Mouse (Mus musculus): Measurements from ENCODE around the gene Mybpc2. TPM values are rescaled to one million over a fixed set of nuclear protein-coding genes. Genes with fewer than 3 reads are reported as not detected.
A peak's percentile ranks its signal among the peaks of the same experiment; 100 is the strongest.

Gene Mybpc2
- polyA plus RNA-seq, 1 experiment = not detected

- peaks cover 7% of the 10 kb centered on the region for H3K4me1 ChIP-seq (ENCODE audit: control insufficient read depth, insufficient read depth, low read length)
- H3K4me3 ChIP-seq (ENCODE audit: insufficient read depth, low read length) = peak overlapping the region; percentile 68
- TF ChIP-seq POLR2A (IDR thresholded peaks at IDR 0.05; ENCODE audit: borderline replicate concordance, low read depth, low read length) = no peak
- TF ChIP-seq CTCF (IDR thresholded peaks at IDR 0.05; ENCODE audit: low read depth, low read length) = peak; percentile 87
- peak overlapping the region; percentile 54 for H3K27ac ChIP-seq (ENCODE audit: insufficient read depth, low read depth, low read length)
These were observed 3.3 kb upstream of the Mybpc2 start for GRCm38 (mm10) chr7:44527483-44528398.

- no peak overlapping the region for H3K4me3 ChIP-seq (ENCODE audit: insufficient read depth, low read length)
- no peak overlapping the region for H3K27ac ChIP-seq (ENCODE audit: insufficient read depth, low read depth, low read length)
- H3K4me1 ChIP-seq (ENCODE audit: control insufficient read depth, insufficient read depth, low read length) = peaks cover 7% of the 10 kb centered on the region
- TF ChIP-seq CTCF (IDR thresholded peaks at IDR 0.05; ENCODE audit: low read depth, low read length) (no peak), POLR2A (IDR thresholded peaks at IDR 0.05; ENCODE audit: borderline replicate concordance, low read depth, low read length) (no peak)
These were observed 2.1 kb upstream of the Mybpc2 start for GRCm38 (mm10) chr7:44526414-44527154.

GRCm38 (mm10) chr7:44525126-44525832, 823 bp upstream of the Mybpc2 start:
- Histone ChIP-seq H3K27ac (ENCODE audit: insufficient read depth, low read depth, low read length) (no peak overlapping the region), H3K4me3 (ENCODE audit: insufficient read depth, low read length) (no peak overlapping the region), H3K4me1 (ENCODE audit: control insufficient read depth, insufficient read depth, low read length) (peaks cover 7% of the 10 kb centered on the region)
- no peak for TF ChIP-seq CTCF (IDR thresholded peaks at IDR 0.05; ENCODE audit: low read depth, low read length)

- H3K4me1 ChIP-seq (ENCODE audit: control insufficient read depth, insufficient read depth, low read length) = peaks cover under 1% of the 10 kb centered on the region
- TF ChIP-seq POLR2A (IDR thresholded peaks at IDR 0.05; ENCODE audit: borderline replicate concordance, low read depth, low read length) (no peak), CTCF (IDR thresholded peaks at IDR 0.05; ENCODE audit: low read depth, low read length) (no peak)
These were observed 1.4 kb downstream of the Mybpc2 start for GRCm38 (mm10) chr7:44523056-44523455.

GRCm38 (mm10) chr7:44521710-44522109, 2.7 kb downstream of the Mybpc2 start:
- no peaks in the 10 kb centered on the region for H3K4me1 ChIP-seq (ENCODE audit: control insufficient read depth, insufficient read depth, low read length)
- no peak overlapping the region for H3K27ac ChIP-seq (ENCODE audit: insufficient read depth, low read depth, low read length)
- no peak for TF ChIP-seq POLR2A (IDR thresholded peaks at IDR 0.05; ENCODE audit: borderline replicate concordance, low read depth, low read length)
- TF ChIP-seq CTCF (IDR thresholded peaks at IDR 0.05; ENCODE audit: low read depth, low read length) = no peak
- no peak overlapping the region for H3K4me3 ChIP-seq (ENCODE audit: insufficient read depth, low read length)

More at GRCm38 (mm10) chr7:44523056-44523455, 1.4 kb downstream of the Mybpc2 start:
- Histone ChIP-seq H3K4me3 (ENCODE audit: insufficient read depth, low read length) (no peak overlapping the region), H3K27ac (ENCODE audit: insufficient read depth, low read depth, low read length) (no peak overlapping the region)

- H3K4me3 ChIP-seq (ENCODE audit: insufficient read depth, low read length) = no peak overlapping the region
- no peak for TF ChIP-seq POLR2A (IDR thresholded peaks at IDR 0.05; ENCODE audit: borderline replicate concordance, low read depth, low read length)
- H3K27ac ChIP-seq (ENCODE audit: insufficient read depth, low read depth, low read length) = no peak overlapping the region
- H3K4me1 ChIP-seq (ENCODE audit: control insufficient read depth, insufficient read depth, low read length) = no peaks in the 10 kb centered on the region
These were observed 3.5 kb downstream of the Mybpc2 start for GRCm38 (mm10) chr7:44520990-44521389.

GRCm38 (mm10) chr7:44519240-44519913, 5.1 kb downstream of the Mybpc2 start:
- TF ChIP-seq CTCF (IDR thresholded peaks at IDR 0.05; ENCODE audit: low read depth, low read length) = no peak
- TF ChIP-seq POLR2A (IDR thresholded peaks at IDR 0.05; ENCODE audit: borderline replicate concordance, low read depth, low read length) = no peak
- Histone ChIP-seq H3K4me1 (ENCODE audit: control insufficient read depth, insufficient read depth, low read length) (no peaks in the 10 kb centered on the region), H3K4me3 (ENCODE audit: insufficient read depth, low read length) (no peak overlapping the region), H3K27ac (ENCODE audit: insufficient read depth, low read depth, low read length) (no peak overlapping the region)

GRCm38 (mm10) chr7:44507491-44507890, 17.0 kb downstream of the Mybpc2 start:
- no peaks in the 10 kb centered on the region for H3K4me1 ChIP-seq (ENCODE audit: control insufficient read depth, insufficient read depth, low read length)
- H3K4me3 ChIP-seq (ENCODE audit: insufficient read depth, low read length) = no peak overlapping the region
- no peak for TF ChIP-seq CTCF (IDR thresholded peaks at IDR 0.05; ENCODE audit: low read depth, low read length)
- TF ChIP-seq POLR2A (IDR thresholded peaks at IDR 0.05; ENCODE audit: borderline replicate concordance, low read depth, low read length) = no peak
- H3K27ac ChIP-seq (ENCODE audit: insufficient read depth, low read depth, low read length) = no peak overlapping the region

GRCm38 (mm10) chr7:44501563-44502115, 22.8 kb downstream of the Mybpc2 start:
- no peak overlapping the region for H3K27ac ChIP-seq (ENCODE audit: insufficient read depth, low read depth, low read length)
- TF ChIP-seq POLR2A (IDR thresholded peaks at IDR 0.05; ENCODE audit: borderline replicate concordance, low read depth, low read length) (no peak), CTCF (IDR thresholded peaks at IDR 0.05; ENCODE audit: low read depth, low read length) (peak; percentile 72)
- peaks cover 5% of the 10 kb centered on the region for H3K4me1 ChIP-seq (ENCODE audit: control insufficient read depth, insufficient read depth, low read length)
- H3K4me3 ChIP-seq (ENCODE audit: insufficient read depth, low read length) = no peak overlapping the region
